Comparison of ENCODE assay signal across 9 mouse cellular contexts in genomic region chr4:137308377-137308776, GRCm38 (mm10). TPM values are rescaled to one million over a fixed set of nuclear protein-coding genes. Genes with fewer than 3 reads are reported as not detected.
DNase-seq lines count a peak whose midpoint lies in the region; ATAC-seq and TF ChIP-seq lines count a peak whose summit lies in the region.
"Had no signal": no experiment of that assay in that cellular context is flagged by ENCODE, and none has a peak within 500 bp of the region (broad histone marks: within the 10 kb centered on the region; RNA-seq: fewer than 3 reads in every experiment).

No protein-coding gene starts in this region.

- no peak for TF ChIP-seq POLR2A in MEL (IDR thresholded peaks at IDR 0.05; ENCODE audit: control insufficient read depth in 1 of 2, insufficient read depth in 1 of 2, low read depth in 1 of 2, low read length in 2 of 2, poor library complexity in 1 of 2)

- peak; percentile 80 for TF ChIP-seq CTCF in left cerebral cortex, adult 2 months (IDR thresholded peaks at IDR 0.05)
- peak; percentile 19 to 80 (median 54); a peak in 4 of 6 replicates for TF ChIP-seq CTCF in MEL (IDR thresholded peaks at IDR 0.05 in 2 of 3, conservative IDR thresholded peaks at IDR 0.05 in 1 of 3; ENCODE audit: control insufficient read depth in 1 of 3, insufficient read depth in 1 of 3, low read depth in 2 of 3, low read length in 3 of 3, poor library complexity in 1 of 3, severe bottlenecking in 1 of 3)

- no peak overlapping the region for H3K4me2 ChIP-seq in embryonic facial prominence, embryonic 11.5 days (ENCODE audit: low read depth, low read length)
- H3K4me2 ChIP-seq: neural tube, embryonic 12.5 days had no signal

- ATAC-seq in embryonic facial prominence, embryonic 11.5 days (replicated peaks; ENCODE audit: insufficient number of reproducible peaks, low FRiP score, low TSS enrichment, low read depth): no peak
- peak; percentile 81 for ATAC-seq in megakaryocyte progenitor cell, adult 5-6 weeks (replicated peaks; ENCODE audit: poor library complexity)

- peak; percentile 78 for DNase-seq in embryonic facial prominence, embryonic 11.5 days (ENCODE audit: low spot score)
- no peak for DNase-seq in embryonic facial prominence, embryonic 10.5 days (ENCODE audit: low spot score)
- DNase-seq in left cerebral cortex, adult 2 months (ENCODE audit: extremely low spot score in 1 of 2, low spot score in 2 of 2): peak in 1 of 2 experiments; percentile 22
- DNase-seq in left cerebral cortex, adult 9 months (ENCODE audit: low spot score in 2 of 2): no peak
- DNase-seq in MEL (ENCODE audit: low read depth, low spot score): peak; percentile 62
- peak; percentile 72 for DNase-seq in embryo, embryonic 10 days (ENCODE audit: low spot score)
- no peak for DNase-seq in urinary bladder, adult 18-20 months (ENCODE audit: low spot score in 2 of 2)

- H3K79me2 ChIP-seq in MEL (ENCODE audit: control insufficient read depth, insufficient read depth, low read length, poor library complexity): no peaks in the 10 kb centered on the region

- no peak overlapping the region for H3K9ac ChIP-seq in embryonic facial prominence, embryonic 11.5 days (replicated peaks; ENCODE audit: low read length)
- H3K9ac ChIP-seq in MEL (ENCODE audit: control insufficient read depth, low read depth, low read length, poor library complexity, severe bottlenecking): no peak overlapping the region
- H3K9ac ChIP-seq: neural tube, embryonic 12.5 days had no signal

- no peak overlapping the region for H3K4me3 ChIP-seq in embryonic facial prominence, embryonic 11.5 days (ENCODE audit: low read depth, low read length)
- H3K4me3 ChIP-seq in embryonic facial prominence, embryonic 10.5 days: no peak overlapping the region
- no peak overlapping the region for H3K4me3 ChIP-seq in left cerebral cortex, adult 2 months
- H3K4me3 ChIP-seq in MEL (ENCODE audit: control insufficient read depth in 1 of 2, insufficient read depth in 1 of 2, low read depth in 2 of 2, low read length in 2 of 2): no peak overlapping the region
- H3K4me3 ChIP-seq: neural tube, embryonic 12.5 days had no signal

- intact Hi-C loops in left cerebral cortex, adult 2 months (cut with DNase I): loop anchor here (1.0 to 10.0 kb wide), 3 partner anchors 144 to 654 kb away; no protein-coding TSS in a partner anchor

- no peaks in the 10 kb centered on the region; the same call in 1 of the 2 replicates for H3K4me1 ChIP-seq in embryonic facial prominence, embryonic 11.5 days (ENCODE audit: control insufficient read depth, insufficient read depth, low read length)
- H3K4me1 ChIP-seq in embryonic facial prominence, embryonic 10.5 days: peaks cover 29% of the 10 kb centered on the region; the same call in 1 of the 2 replicates
- H3K4me1 ChIP-seq in MEL (ENCODE audit: control insufficient read depth in 1 of 2, insufficient read depth in 2 of 2, low read length in 2 of 2): no peaks in the 10 kb centered on the region

- H3K27ac ChIP-seq in embryonic facial prominence, embryonic 11.5 days (replicated peaks; ENCODE audit: low read depth, low read length): no peak overlapping the region
- no peak overlapping the region for H3K27ac ChIP-seq in embryonic facial prominence, embryonic 10.5 days (replicated peaks)
- no peak overlapping the region for H3K27ac ChIP-seq in left cerebral cortex, adult 2 months
- H3K27ac ChIP-seq in MEL (ENCODE audit: control insufficient read depth, low read depth, low read length): no peak overlapping the region
- H3K27ac ChIP-seq: neural tube, embryonic 12.5 days had no signal

- WGBS in embryonic facial prominence, embryonic 11.5 days: 64% methylated on average over 5 of the region's 5 CpGs
- 66% methylated on average over 5 of the region's 5 CpGs for WGBS in embryonic facial prominence, embryonic 10.5 days

- no peak for TF ChIP-seq EP300 in MEL (IDR thresholded peaks at IDR 0.05; ENCODE audit: low read depth in 1 of 2, low read length in 2 of 2)

- H3K9me3 ChIP-seq in embryonic facial prominence, embryonic 11.5 days (replicated peaks; ENCODE audit: control insufficient read depth, low read length): no peaks in the 10 kb centered on the region
- H3K9me3 ChIP-seq in embryonic facial prominence, embryonic 10.5 days: no peaks in the 10 kb centered on the region
- no peaks in the 10 kb centered on the region for H3K9me3 ChIP-seq in MEL (replicated peaks; ENCODE audit: insufficient read depth, low read length)
- H3K9me3 ChIP-seq: neural tube, embryonic 12.5 days had no signal

- no peaks in the 10 kb centered on the region for H3K36me3 ChIP-seq in embryonic facial prominence, embryonic 11.5 days (replicated peaks; ENCODE audit: control insufficient read depth, insufficient read depth, low read depth, low read length)
- H3K36me3 ChIP-seq in embryonic facial prominence, embryonic 10.5 days (replicated peaks): peaks cover 20% of the 10 kb centered on the region
- no peaks in the 10 kb centered on the region for H3K36me3 ChIP-seq in MEL (ENCODE audit: control insufficient read depth in 1 of 2, insufficient read depth in 2 of 2, low read length in 2 of 2)
- H3K36me3 ChIP-seq: neural tube, embryonic 12.5 days had no signal

- H3K27me3 ChIP-seq in embryonic facial prominence, embryonic 11.5 days (ENCODE audit: control insufficient read depth, insufficient read depth, low read length): no peaks in the 10 kb centered on the region
- H3K27me3 ChIP-seq in embryonic facial prominence, embryonic 10.5 days (replicated peaks; ENCODE audit: low read depth, poor library complexity, severe bottlenecking): no peaks in the 10 kb centered on the region
- H3K27me3 ChIP-seq in MEL (ENCODE audit: control insufficient read depth in 1 of 2, insufficient read depth in 2 of 2, low read length in 2 of 2): no peaks in the 10 kb centered on the region
- H3K27me3 ChIP-seq: neural tube, embryonic 12.5 days had no signal

- peak; percentile 73 for TF ChIP-seq RAD21 in MEL (IDR thresholded peaks at IDR 0.05; ENCODE audit: low read depth, low read length)

TF ChIP-seq in MEL, 35 proteins besides CTCF, POLR2A, EP300 and RAD21:
- peak; percentile 43 for TF ChIP-seq ZC3H11A (IDR thresholded peaks at IDR 0.05; ENCODE audit: low read depth, low read length)
- TF ChIP-seq SMC3 (IDR thresholded peaks at IDR 0.05; ENCODE audit: low read depth, low read length): peak; percentile 76
- no peak for TF ChIP-seq E2F4 (IDR thresholded peaks at IDR 0.05; ENCODE audit: borderline replicate concordance, low read depth, low read length)
TF ChIP-seq in MEL: peak in this region for 2.

RNA-seq across cellular contexts. Expression of gene Wnt4, which starts 31.1 kb away (rescaled TPM):
- 3.3 and 4.3 TPM in 2 replicates for polyA plus RNA-seq in embryonic facial prominence, embryonic 11.5 days (2014; fragmentation: Nextera tagmentation; extraction: Ambion mirVana)
- 1.2 and 1.5 TPM in 2 replicates for polyA plus RNA-seq in embryonic facial prominence, embryonic 10.5 days (2016; fragmentation: Nextera tagmentation; extraction: Ambion mirVana)
- 10 to 100 TPM; 13.1 to 14.1 TPM for total RNA-seq in left cerebral cortex, adult 2 months (2021)
- total RNA-seq in MEL (2012; rRNA removed): not detected in 2 replicates
- not detected for polyA plus RNA-seq in MEL (2012; ENCODE audit: insufficient read depth in 1 of 2, insufficient read length in 2 of 2, low read depth in 1 of 2, low replicate concordance in 2 of 2, missing spikeins in 1 of 2)
- not detected in 2 replicates for total RNA-seq in megakaryocyte progenitor cell, adult 5-6 weeks (2015)
- not detected in 2 replicates for total RNA-seq in megakaryocyte progenitor cell, adult 5-6 weeks (2017)

RNA-seq across cellular contexts. Expression of gene Cdc42, which starts 49.1 kb away (rescaled TPM):
- polyA plus RNA-seq in embryonic facial prominence, embryonic 11.5 days (2014; fragmentation: Nextera tagmentation; extraction: Ambion mirVana): 772 and 781 TPM in 2 replicates
- 568 and 585 TPM in 2 replicates for polyA plus RNA-seq in embryonic facial prominence, embryonic 10.5 days (2016; fragmentation: Nextera tagmentation; extraction: Ambion mirVana)
- total RNA-seq in left cerebral cortex, adult 2 months (2021): 100 to 1,000 TPM; 294 to 318 TPM
- total RNA-seq in MEL (2012; rRNA removed): 173 and 174 TPM in 2 replicates
- polyA plus RNA-seq in MEL (2012; ENCODE audit: insufficient read depth in 1 of 2, insufficient read length in 2 of 2, low read depth in 1 of 2, low replicate concordance in 2 of 2, missing spikeins in 1 of 2): 100 to 1,000 TPM; 117 to 203 TPM
- total RNA-seq in megakaryocyte progenitor cell, adult 5-6 weeks (2015): 610 and 655 TPM in 2 replicates
- 471 and 517 TPM in 2 replicates for total RNA-seq in megakaryocyte progenitor cell, adult 5-6 weeks (2017)

Comparison
In these comparisons a context has a peak if more than half of its experiments do, and no peak if none do; other contexts are left out.
1. DNase-seq: peak in embryonic facial prominence, embryonic 11.5 days (single experiment), MEL (single experiment) and embryo, embryonic 10 days (single experiment); none in embryonic facial prominence, embryonic 10.5 days (single experiment), left cerebral cortex, adult 9 months (0 of 2) and urinary bladder, adult 18-20 months (0 of 2).
2. RNA of gene Wnt4, which starts 31.1 kb away (total RNA-seq): 13.1 to 14.1 TPM in left cerebral cortex, adult 2 months; not detected in MEL and not detected in megakaryocyte progenitor cell, adult 5-6 weeks; every median in the first group is over 10 times any median in the second.